Mouse (Mus musculus) midbrain, postnatal 0 days (tissue): Measurements from ENCODE around the gene Gm21976. TPM values are rescaled to one million over a fixed set of nuclear protein-coding genes. Genes with fewer than 3 reads are reported as not detected.

Experiments used
- ATAC-seq: fragments of 200-750 bp; cut with Nextera tagmentation; 2 replicates; pipeline ENCODE4 v1.8.0; 2017; ENCODE audit warnings: moderate number of reproducible peaks, mild to moderate bottlenecking, moderate TSS enrichment, moderate library complexity; ENCODE audit not compliant: low FRiP score
- DNase-seq: peaks from one replicate; pipeline ENCODE4 v3.0.0-alpha.2; 2015; ENCODE audit warnings: low spot score
- H3K27ac ChIP-seq: fragments of 300-500 bp; sonication (generic); 2 replicates; pipeline ENCODE4 v1.5.1; 2014; ENCODE audit warnings: low read depth, mild to moderate bottlenecking, low read length, mixed read lengths
- H3K27me3 ChIP-seq: fragments of 300-500 bp; sonication (generic); 2 replicates; pipeline ENCODE4 v1.6.1; 2014; ENCODE audit warnings: low read length, control low read depth, mixed read lengths; ENCODE audit not compliant: insufficient read depth
- H3K36me3 ChIP-seq: fragments of 300-500 bp; sonication (generic); 2 replicates; pipeline ENCODE4 v1.6.1; 2014; ENCODE audit warnings: low read length, control low read depth, mixed read lengths; ENCODE audit not compliant: insufficient read depth
- H3K4me1 ChIP-seq: fragments of 300-500 bp; sonication (generic); 2 replicates; pipeline ENCODE4 v1.6.1; 2014; ENCODE audit warnings: mild to moderate bottlenecking, control low read depth, antibody characterized with exemption, low read length, mixed read lengths; ENCODE audit not compliant: insufficient read depth
- H3K4me2 ChIP-seq: fragments of 300-500 bp; sonication (generic); 2 replicates; pipeline ENCODE4 v1.6.1; 2014; ENCODE audit warnings: low read depth, mild to moderate bottlenecking, low read length, mixed read lengths; ENCODE audit not compliant: poor library complexity, severe bottlenecking
- H3K4me3 ChIP-seq: fragments of 300-500 bp; sonication (generic); 2 replicates; pipeline ENCODE4 v1.5.1; 2014; ENCODE audit warnings: low read depth, mild to moderate bottlenecking, low read length, moderate library complexity
- H3K9ac ChIP-seq: fragments of 300-500 bp; sonication (generic); replicated peaks from 2 replicates; pipeline ENCODE4 v1.6.1; 2014; ENCODE audit warnings: mild to moderate bottlenecking, low read length, moderate library complexity, mixed read lengths; ENCODE audit not compliant: poor library complexity, severe bottlenecking
- H3K9me3 ChIP-seq: fragments of 300-500 bp; sonication (generic); 2 replicates; pipeline ENCODE4 v1.6.1; 2016; ENCODE audit warnings: low read length, control low read depth
- CTCF ChIP-seq: IDR thresholded peaks from 2 replicates; pipeline ENCODE4 v1.5.1; 2016; ENCODE audit warnings: antibody characterized with exemption, mild to moderate bottlenecking
- WGBS: fragments of 180-500 bp; shearing (Covaris S2); extraction: QIAGEN DNeasy Blood & Tissue Kit; methylation state at CpG from one replicate; pipeline ENCODE4 v1.1.7; 2014; 5-methylcytosine and 5-hydroxymethylcytosine counted together
- polyA plus RNA-seq: library from polyadenylated mRNA; unstranded; fragments of >200 nt; fragmentation: Nextera tagmentation; extraction: Ambion mirVana; gene quantifications from 2 replicates; pipeline ENCODE4 v1.2.1, GENCODE M21; 2015
- total RNA-seq: library from RNA; depleted of rRNA; stranded (reverse); fragments of >200 nt; gene quantifications from 2 replicates; pipeline ENCODE4 v1.2.3, GENCODE M21; 2014

Gene Gm21976
- total and polyA plus RNA-seq, 2 experiments from 2014 or later: not detected

DNA sequence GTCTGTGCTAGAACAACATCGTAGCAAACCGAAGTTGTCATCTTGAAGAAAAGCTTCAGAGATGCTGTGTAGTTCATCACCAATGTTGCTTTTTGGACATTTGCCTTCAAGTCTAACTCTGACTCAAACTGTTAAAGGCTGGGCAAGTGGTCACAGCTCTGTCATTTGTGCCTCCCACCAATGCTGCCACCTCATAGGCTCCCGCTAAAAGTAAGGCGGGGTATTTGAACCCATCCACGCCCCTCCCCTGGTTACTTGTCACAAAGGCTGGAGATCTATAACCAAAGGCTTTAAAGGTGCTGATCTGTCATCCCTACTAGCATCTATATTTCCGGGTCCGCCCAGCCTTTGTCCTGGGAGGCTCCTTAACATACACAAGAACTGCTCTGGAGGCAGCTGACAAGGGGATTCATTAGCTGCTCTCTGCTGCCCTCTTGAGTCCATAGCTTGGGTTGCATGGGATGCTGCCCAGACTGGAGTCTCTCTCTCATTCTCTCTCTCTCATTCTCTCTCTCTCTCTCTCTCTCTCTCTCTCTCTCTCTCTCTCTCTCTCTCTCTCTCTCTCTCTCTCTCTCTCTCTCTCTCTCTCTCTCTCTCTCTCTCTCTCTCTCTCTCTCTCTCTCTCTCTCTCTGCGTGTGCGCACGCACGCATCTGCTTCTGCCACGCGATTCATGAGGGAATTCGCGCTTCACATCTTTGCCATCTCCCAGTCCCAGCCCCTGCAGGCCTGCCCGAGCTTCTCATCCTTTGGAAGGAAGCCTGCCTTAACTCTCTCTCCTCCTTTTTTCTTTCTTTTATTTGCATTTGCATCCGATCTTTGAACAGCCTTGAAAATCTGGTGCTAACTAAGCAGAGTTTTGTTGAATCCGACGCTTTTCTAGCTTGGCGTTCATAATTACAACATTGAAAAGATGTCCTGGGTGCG, 19.4 kb downstream of the Gm21976 start:
- H3K9me3 ChIP-seq: no peaks in the 10 kb centered on the region
- no peaks in the 10 kb centered on the region for H3K27me3 ChIP-seq
- DNase-seq (peak; percentile 93), ATAC-seq (peak; percentile 72)
- WGBS: 45% methylated on average over 21 of the region's 21 CpGs
- no peaks in the 10 kb centered on the region for H3K4me1 ChIP-seq
- TF ChIP-seq CTCF: peak; percentile 84
- H3K4me2 ChIP-seq: peak overlapping the region; percentile 39
- H3K9ac ChIP-seq: no peak overlapping the region
- H3K27ac ChIP-seq: 0 out of 2 replicates have a peak overlapping the region, but pooled peaks have one; percentile 43
- no peaks in the 10 kb centered on the region for H3K36me3 ChIP-seq
- H3K4me3 ChIP-seq: no peak overlapping the region

DNA sequence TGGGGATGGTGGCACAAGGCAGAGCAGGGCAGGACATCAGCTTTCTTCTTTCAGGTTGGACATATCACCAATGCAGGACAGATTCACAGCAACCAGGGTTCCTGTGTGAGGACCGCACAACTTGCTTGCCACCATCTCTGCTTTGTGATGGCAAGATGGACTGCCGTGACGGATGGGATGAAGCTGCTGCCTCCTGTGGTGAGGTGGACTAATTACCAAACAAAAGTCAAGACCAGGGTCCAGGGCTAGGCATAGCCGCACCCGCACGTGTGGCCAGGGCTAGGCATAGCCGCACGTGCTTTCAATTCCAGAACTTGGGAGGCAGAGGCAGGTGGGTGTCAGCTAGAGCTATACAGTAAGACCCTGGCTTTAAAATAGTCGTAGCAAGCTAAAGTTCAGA, 25.6 kb downstream of the Gm21976 start:
- H3K4me3 ChIP-seq: no peak overlapping the region
- H3K9me3 ChIP-seq: no peaks in the 10 kb centered on the region

DNA sequence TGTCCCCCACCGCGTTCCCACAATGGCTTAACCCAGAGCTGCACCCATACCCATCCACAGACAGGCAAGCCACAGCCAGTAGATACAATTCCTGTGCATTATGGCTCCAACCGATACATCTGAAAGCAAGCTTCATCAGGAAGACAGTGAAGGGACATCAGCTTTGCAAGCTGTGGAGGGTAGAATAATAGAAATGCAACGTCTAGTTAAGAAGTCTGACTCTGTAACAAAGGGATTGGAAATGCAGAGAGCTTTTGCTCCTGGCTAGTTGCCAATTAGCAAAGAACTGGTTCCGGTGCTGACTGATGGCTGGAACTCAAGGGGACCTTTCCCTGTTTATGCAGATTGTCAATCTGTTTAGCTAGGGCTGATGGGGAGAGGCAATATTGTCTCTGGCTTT, 26.7 kb downstream of the Gm21976 start:
- WGBS: 28% methylated on average over 5 of the region's 5 CpGs
- Histone ChIP-seq H3K9ac (no peak overlapping the region), H3K9me3 (no peaks in the 10 kb centered on the region), H3K4me2 (no peak overlapping the region), H3K36me3 (peaks cover 10% of the 10 kb centered on the region), H3K27ac (no peak overlapping the region), H3K27me3 (no peaks in the 10 kb centered on the region), H3K4me1 (no peaks in the 10 kb centered on the region), H3K4me3 (no peak overlapping the region)
- no peak for ATAC-seq
- TF ChIP-seq CTCF: no peak
- peak; percentile 5 for DNase-seq

More for the DNA sequence above, 25.6 kb downstream of the Gm21976 start:
- DNase-seq (no peak), ATAC-seq (no peak)
- no peak overlapping the region for H3K27ac ChIP-seq
- WGBS: 88% methylated on average over 9 of the region's 9 CpGs
- H3K4me1 ChIP-seq: no peaks in the 10 kb centered on the region
- H3K27me3 ChIP-seq: no peaks in the 10 kb centered on the region
- H3K36me3 ChIP-seq: peaks cover 5% of the 10 kb centered on the region; the same call in 1 of the 2 replicates
- peak; percentile 26 for TF ChIP-seq CTCF
- H3K4me2 ChIP-seq: no peak overlapping the region
- H3K9ac ChIP-seq: no peak overlapping the region

DNA sequence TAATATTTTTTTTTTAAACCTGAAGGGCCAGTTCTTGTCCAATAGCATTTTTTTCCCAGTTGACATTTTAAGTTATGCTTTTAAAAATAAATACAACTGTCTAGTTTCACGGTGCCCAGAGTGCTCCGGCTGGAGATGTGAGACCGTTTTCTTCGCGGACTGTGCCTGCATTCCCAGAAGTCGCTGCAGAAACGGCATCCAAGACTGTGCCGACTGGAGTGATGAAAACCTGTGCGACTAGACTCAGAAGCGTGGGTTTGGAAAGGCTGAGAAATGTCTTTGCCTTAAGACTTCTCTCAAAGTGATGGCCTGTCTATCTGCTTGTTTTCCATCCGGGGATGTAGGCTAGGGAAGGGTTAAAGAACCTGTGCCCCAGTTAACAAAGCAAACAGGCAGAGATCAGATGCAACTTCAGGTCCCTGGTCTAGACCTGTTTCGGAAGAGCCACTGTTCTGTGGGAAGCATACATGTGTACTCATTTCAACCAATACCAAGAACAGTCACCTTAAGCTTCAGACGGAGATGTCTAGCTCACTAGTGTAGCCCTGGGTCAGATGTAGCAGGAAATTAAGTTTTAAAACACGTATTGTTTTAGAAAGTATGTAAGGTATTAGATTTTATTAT, 27.3 kb downstream of the Gm21976 start:
- Histone ChIP-seq H3K36me3 (peaks cover 16% of the 10 kb centered on the region), H3K4me2 (no peak overlapping the region), H3K9ac (no peak overlapping the region), H3K4me1 (no peaks in the 10 kb centered on the region), H3K27ac (no peak overlapping the region), H3K9me3 (no peaks in the 10 kb centered on the region), H3K27me3 (no peaks in the 10 kb centered on the region), H3K4me3 (no peak overlapping the region)
- DNase-seq (no peak), ATAC-seq (no peak)
- 42% methylated on average over 14 of the region's 14 CpGs for WGBS
- TF ChIP-seq CTCF: no peak

DNA sequence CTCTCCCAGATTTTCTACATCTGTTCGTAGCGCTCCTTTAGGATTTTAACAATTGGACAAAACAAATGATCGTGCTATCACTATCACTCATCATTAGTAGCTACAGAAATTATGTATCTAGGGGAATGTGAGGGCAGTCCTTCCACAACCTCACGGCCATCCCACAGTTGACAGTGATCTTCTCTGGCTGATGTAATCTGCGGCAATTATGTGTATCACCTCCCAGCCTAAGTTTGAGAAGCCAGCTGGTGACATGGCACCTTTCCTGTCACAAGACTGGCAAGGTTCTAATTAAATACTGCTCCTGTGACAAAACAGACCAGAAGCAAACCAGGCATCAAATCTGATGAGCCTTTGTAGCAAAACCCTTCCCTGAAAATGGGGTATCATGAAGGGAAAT, 28.3 kb downstream of the Gm21976 start:
- H3K27ac ChIP-seq: no peak overlapping the region
- H3K9me3 ChIP-seq: no peaks in the 10 kb centered on the region
- peaks cover 17% of the 10 kb centered on the region for H3K36me3 ChIP-seq
- no peaks in the 10 kb centered on the region for H3K4me1 ChIP-seq
- WGBS: 85% methylated on average over 5 of the region's 5 CpGs
- no peak overlapping the region for H3K4me3 ChIP-seq
- TF ChIP-seq CTCF: no peak
- DNase-seq: no peak
- H3K9ac ChIP-seq: no peak overlapping the region
- H3K4me2 ChIP-seq: no peak overlapping the region
- H3K27me3 ChIP-seq: no peaks in the 10 kb centered on the region
- no peak for ATAC-seq

DNA sequence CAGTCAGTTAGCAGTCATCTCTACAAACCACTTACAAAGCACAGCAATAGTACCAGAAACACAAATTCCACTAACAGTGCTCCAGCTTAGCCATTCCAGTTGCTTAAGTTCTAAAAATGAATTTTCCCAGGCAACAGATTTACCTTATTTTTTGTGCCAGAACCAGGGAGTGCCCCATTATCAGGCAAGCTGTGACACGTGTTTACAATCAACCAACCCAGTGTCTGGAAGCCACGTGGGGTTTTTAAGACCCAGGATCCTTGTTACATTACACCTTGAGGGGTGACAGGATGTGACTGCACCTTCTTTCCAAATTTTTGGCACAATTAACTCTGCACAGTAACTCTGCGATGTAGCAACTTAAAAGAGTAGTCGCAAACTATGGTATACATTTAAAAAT, 29.0 kb downstream of the Gm21976 start:
- Histone ChIP-seq H3K4me2 (no peak overlapping the region), H3K27ac (no peak overlapping the region), H3K9ac (no peak overlapping the region), H3K9me3 (no peaks in the 10 kb centered on the region), H3K4me1 (no peaks in the 10 kb centered on the region), H3K4me3 (no peak overlapping the region), H3K27me3 (no peaks in the 10 kb centered on the region), H3K36me3 (peaks cover 17% of the 10 kb centered on the region)
- no peak for TF ChIP-seq CTCF
- no peak for DNase-seq
- 88% methylated on average over 4 of the region's 4 CpGs for WGBS
- no peak for ATAC-seq
